Mouse (Mus musculus): ENCODE data around the gene Utrn.

GRCm38 (mm10) chr10:12703526-12703925, 165.6 kb downstream of the Utrn start:
- TF ChIP-seq CTCF (IDR thresholded peaks at IDR 0.05), result no peak
- TF ChIP-seq EP300 (IDR thresholded peaks at IDR 0.05; ENCODE audit: insufficient read depth, low read depth, low read length), result no peak
- no peak for TF ChIP-seq POLR2A (IDR thresholded peaks at IDR 0.05; ENCODE audit: insufficient read depth, low read depth, low read length)
